Mouse (Mus musculus) midbrain, postnatal 0 days (tissue): ENCODE measurements at regions not wholly inside any gene's neighbourhood (a gene's known extent, or its start where the extent isn't known, plus 50 kb on each side); places are given as distances from the start of the nearest gene placed in this dataset.

Experiments used
- ATAC-seq: fragments of 200-750 bp; cut with Nextera tagmentation; 2 replicates; pipeline ENCODE4 v1.8.0; 2017; ENCODE audit warnings: moderate number of reproducible peaks, mild to moderate bottlenecking, moderate TSS enrichment, moderate library complexity; ENCODE audit not compliant: low FRiP score
- DNase-seq: peaks from one replicate; pipeline ENCODE4 v3.0.0-alpha.2; 2015; ENCODE audit warnings: low spot score
- H3K27ac ChIP-seq: fragments of 300-500 bp; sonication (generic); 2 replicates; pipeline ENCODE4 v1.5.1; 2014; ENCODE audit warnings: low read depth, mild to moderate bottlenecking, low read length, mixed read lengths
- H3K27me3 ChIP-seq: fragments of 300-500 bp; sonication (generic); 2 replicates; pipeline ENCODE4 v1.6.1; 2014; ENCODE audit warnings: low read length, control low read depth, mixed read lengths; ENCODE audit not compliant: insufficient read depth
- H3K36me3 ChIP-seq: fragments of 300-500 bp; sonication (generic); 2 replicates; pipeline ENCODE4 v1.6.1; 2014; ENCODE audit warnings: low read length, control low read depth, mixed read lengths; ENCODE audit not compliant: insufficient read depth
- H3K4me1 ChIP-seq: fragments of 300-500 bp; sonication (generic); 2 replicates; pipeline ENCODE4 v1.6.1; 2014; ENCODE audit warnings: mild to moderate bottlenecking, control low read depth, antibody characterized with exemption, low read length, mixed read lengths; ENCODE audit not compliant: insufficient read depth
- H3K4me2 ChIP-seq: fragments of 300-500 bp; sonication (generic); 2 replicates; pipeline ENCODE4 v1.6.1; 2014; ENCODE audit warnings: low read depth, mild to moderate bottlenecking, low read length, mixed read lengths; ENCODE audit not compliant: poor library complexity, severe bottlenecking
- H3K4me3 ChIP-seq: fragments of 300-500 bp; sonication (generic); 2 replicates; pipeline ENCODE4 v1.5.1; 2014; ENCODE audit warnings: low read depth, mild to moderate bottlenecking, low read length, moderate library complexity
- H3K9ac ChIP-seq: fragments of 300-500 bp; sonication (generic); replicated peaks from 2 replicates; pipeline ENCODE4 v1.6.1; 2014; ENCODE audit warnings: mild to moderate bottlenecking, low read length, moderate library complexity, mixed read lengths; ENCODE audit not compliant: poor library complexity, severe bottlenecking
- H3K9me3 ChIP-seq: fragments of 300-500 bp; sonication (generic); 2 replicates; pipeline ENCODE4 v1.6.1; 2016; ENCODE audit warnings: low read length, control low read depth
- CTCF ChIP-seq: IDR thresholded peaks from 2 replicates; pipeline ENCODE4 v1.5.1; 2016; ENCODE audit warnings: antibody characterized with exemption, mild to moderate bottlenecking
- WGBS: fragments of 180-500 bp; shearing (Covaris S2); extraction: QIAGEN DNeasy Blood & Tissue Kit; methylation state at CpG from one replicate; pipeline ENCODE4 v1.1.7; 2014; 5-methylcytosine and 5-hydroxymethylcytosine counted together

DNA sequence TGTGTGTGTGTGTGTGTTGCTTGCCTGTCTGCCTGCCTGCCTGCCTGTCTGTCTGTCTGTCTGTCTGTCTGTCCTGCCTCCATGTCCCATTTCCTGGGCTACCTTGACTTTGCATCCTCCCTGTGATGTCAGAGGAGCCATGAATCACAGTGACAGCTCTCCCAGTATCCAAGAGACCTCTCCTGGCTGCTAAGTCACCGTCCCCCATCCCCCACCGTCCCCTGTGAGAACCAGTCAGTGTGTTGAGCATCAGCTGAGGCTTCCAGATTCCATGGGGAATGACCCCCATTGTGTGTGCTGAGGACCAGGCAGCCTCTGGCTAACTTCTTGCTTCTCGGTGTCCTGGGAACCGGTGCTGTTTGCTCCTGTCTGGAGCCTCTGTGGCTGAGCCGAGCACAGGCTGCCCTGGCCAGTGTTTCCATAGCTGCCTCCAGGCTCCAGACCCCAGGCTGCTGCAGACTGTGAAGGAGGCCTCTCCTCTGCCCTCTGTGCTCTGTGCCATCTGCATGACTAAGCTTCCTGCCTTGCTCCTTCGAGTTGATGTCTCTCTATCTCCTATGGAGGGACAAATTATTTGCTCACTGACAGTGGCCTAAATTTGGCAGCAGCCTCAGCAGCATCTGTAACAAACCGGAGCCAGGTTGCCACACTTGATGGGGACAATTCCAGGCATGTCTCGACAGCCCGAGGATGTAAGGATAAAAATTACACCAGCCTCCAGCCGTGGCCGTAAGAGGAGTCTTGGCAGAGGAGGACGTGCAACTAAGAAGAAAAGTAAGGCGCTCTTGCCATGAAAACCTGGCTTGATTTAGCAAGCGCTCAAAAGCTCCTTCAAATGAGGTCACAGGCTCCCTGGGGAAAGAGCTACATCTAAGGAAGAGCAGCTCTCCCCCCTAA lies 230.7 kb downstream of the Prex1 start:
- ATAC-seq (peak; percentile 58; the same call in 1 of the 2 replicates), DNase-seq (peak; percentile 69)
- TF ChIP-seq CTCF, result no peak
- Histone ChIP-seq H3K27ac (peak overlapping the region; percentile 62), H3K4me1 (peaks cover 12% of the 10 kb centered on the region; the same call in 1 of the 2 replicates), H3K4me2 (no peak overlapping the region), H3K36me3 (no peaks in the 10 kb centered on the region), H3K9me3 (no peaks in the 10 kb centered on the region), H3K4me3 (no peak overlapping the region), H3K27me3 (no peaks in the 10 kb centered on the region), H3K9ac (no peak overlapping the region)
- 31% methylated on average over 14 of the region's 14 CpGs for WGBS

DNA sequence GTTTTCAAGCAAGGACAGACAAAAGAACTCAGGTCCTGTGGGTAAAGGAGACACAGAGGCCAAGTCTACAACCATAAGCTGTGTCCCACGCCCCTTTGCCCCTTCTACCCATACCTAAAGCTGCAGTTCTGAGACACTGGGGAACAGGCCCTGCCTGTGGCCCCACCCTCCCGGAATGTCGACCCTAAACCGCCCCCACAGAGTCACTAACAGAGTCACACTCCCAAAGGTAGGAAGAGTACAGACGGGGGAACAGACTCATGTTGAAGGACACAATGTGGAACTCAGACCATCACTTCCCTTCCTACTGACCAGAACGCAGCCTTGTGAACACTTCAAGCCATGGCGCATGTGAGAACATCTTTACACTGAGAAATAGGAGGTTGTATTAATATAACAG lies 231.9 kb downstream of the Prex1 start:
- H3K4me1 ChIP-seq, result peaks cover 3% of the 10 kb centered on the region; the same call in 1 of the 2 replicates
- no peaks in the 10 kb centered on the region for H3K9me3 ChIP-seq
- H3K36me3 ChIP-seq, result no peaks in the 10 kb centered on the region
- no peak overlapping the region for H3K27ac ChIP-seq
- DNase-seq (no peak), ATAC-seq (no peak)
- H3K9ac ChIP-seq, result no peak overlapping the region
- no peak overlapping the region for H3K4me3 ChIP-seq
- H3K27me3 ChIP-seq, result no peaks in the 10 kb centered on the region
- WGBS, result 94% methylated on average over 7 of the region's 7 CpGs
- H3K4me2 ChIP-seq, result no peak overlapping the region
- TF ChIP-seq CTCF, result no peak

DNA sequence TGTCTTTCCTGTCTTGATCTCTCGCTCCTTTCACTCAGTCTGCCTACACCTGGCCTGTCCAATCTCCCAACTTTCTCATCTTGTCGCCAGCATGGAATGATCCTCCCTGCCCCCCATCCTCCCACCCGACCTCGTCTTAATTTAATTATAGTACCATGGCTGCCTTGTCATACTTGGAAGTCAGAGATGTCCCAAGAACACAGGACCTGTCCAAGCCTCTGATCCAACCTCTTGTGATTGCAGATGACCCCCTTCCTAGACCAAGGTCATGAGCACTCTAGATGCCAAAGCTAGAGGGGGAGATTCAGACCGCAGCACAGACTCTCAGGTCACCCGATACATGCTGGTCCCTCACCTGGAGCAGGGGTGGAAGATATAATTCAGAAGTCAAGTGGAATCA lies 232.3 kb downstream of the Prex1 start:
- no peak overlapping the region for H3K4me3 ChIP-seq
- no peak overlapping the region for H3K4me2 ChIP-seq
- H3K4me1 ChIP-seq, result peaks cover 3% of the 10 kb centered on the region; the same call in 1 of the 2 replicates
- 93% methylated on average over 6 of the region's 6 CpGs for WGBS
- no peaks in the 10 kb centered on the region for H3K27me3 ChIP-seq
- ATAC-seq, result no peak
- H3K36me3 ChIP-seq, result no peaks in the 10 kb centered on the region
- H3K27ac ChIP-seq, result no peak overlapping the region
- no peak for DNase-seq
- no peak for TF ChIP-seq CTCF
- H3K9me3 ChIP-seq, result no peaks in the 10 kb centered on the region
- H3K9ac ChIP-seq, result no peak overlapping the region

DNA sequence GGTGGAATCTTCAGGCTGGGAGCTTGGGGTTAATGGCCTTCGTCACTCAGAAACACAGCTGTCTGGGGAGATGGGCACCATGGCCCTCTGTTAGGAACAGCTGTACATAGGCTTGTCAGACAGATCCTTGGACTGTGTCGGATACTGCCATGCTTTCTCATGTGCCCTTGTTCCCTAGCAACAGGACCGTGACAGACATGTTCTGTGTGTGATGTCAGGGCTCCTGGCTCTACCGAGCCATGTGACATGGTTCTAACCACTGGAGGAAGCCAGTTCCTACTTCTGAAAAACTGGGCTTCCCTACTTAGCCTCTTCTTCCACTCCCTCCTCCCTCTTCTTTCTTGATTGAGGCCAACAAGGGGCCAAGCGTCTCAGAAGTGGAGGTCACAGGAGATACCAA lies 232.7 kb downstream of the Prex1 start:
- no peak for TF ChIP-seq CTCF
- no peak overlapping the region for H3K4me3 ChIP-seq
- DNase-seq (no peak), ATAC-seq (peak; percentile 62; the same call in 1 of the 2 replicates)
- no peaks in the 10 kb centered on the region for H3K27me3 ChIP-seq
- no peaks in the 10 kb centered on the region for H3K36me3 ChIP-seq
- H3K9me3 ChIP-seq, result no peaks in the 10 kb centered on the region
- 62% methylated on average over 5 of the region's 5 CpGs for WGBS
- no peak overlapping the region for H3K4me2 ChIP-seq
- no peak overlapping the region for H3K27ac ChIP-seq
- H3K4me1 ChIP-seq, result peaks cover 3% of the 10 kb centered on the region; the same call in 1 of the 2 replicates
- no peak overlapping the region for H3K9ac ChIP-seq

DNA sequence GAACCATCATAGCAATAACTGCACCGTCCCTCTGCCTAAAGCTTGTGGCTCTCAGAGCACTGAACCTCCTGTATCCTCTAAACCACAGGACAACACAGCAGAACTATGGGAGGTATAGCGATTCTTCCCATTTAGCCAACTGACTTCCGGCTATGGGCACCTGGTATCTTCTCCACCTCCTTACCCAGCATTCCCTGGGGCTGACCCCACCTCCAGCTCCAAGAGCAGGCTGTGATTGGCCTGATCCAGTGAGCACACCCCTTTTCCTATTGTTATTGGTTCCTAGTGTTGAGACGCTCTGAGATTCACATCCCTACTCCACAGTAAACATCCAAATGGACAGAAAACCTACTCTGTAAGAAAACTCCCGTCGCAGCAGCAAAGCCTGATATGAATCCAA lies 236.7 kb downstream of the Prex1 start:
- peaks cover 3% of the 10 kb centered on the region; the same call in 1 of the 2 replicates for H3K4me1 ChIP-seq
- no peak overlapping the region for H3K27ac ChIP-seq
- H3K36me3 ChIP-seq, result no peaks in the 10 kb centered on the region
- no peak for TF ChIP-seq CTCF
- WGBS, result 88% methylated on average over 6 of the region's 6 CpGs
- no peaks in the 10 kb centered on the region for H3K9me3 ChIP-seq
- H3K4me2 ChIP-seq, result no peak overlapping the region
- H3K27me3 ChIP-seq, result no peaks in the 10 kb centered on the region
- ATAC-seq (no peak), DNase-seq (no peak)
- H3K4me3 ChIP-seq, result no peak overlapping the region
- H3K9ac ChIP-seq, result no peak overlapping the region

DNA sequence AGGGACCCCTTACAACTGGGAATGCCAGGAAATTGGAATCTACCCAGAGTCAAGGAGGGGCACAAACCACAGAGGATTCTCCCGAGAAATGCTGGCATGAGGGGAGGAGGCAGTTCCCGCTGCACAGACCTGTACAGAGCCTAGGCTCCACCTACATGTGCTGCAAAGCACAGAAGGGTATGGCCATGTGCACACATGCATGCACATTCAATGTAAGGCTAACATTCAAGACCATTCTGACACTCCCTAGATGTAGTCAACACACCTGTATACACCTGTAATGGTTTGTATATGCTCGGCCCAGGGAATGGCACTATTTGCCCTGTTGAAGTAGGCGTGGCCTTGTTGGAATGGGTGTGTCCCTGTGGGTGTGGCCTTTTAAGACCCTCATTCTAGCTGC lies 238.0 kb downstream of the Prex1 start:
- TF ChIP-seq CTCF, result no peak
- Histone ChIP-seq H3K36me3 (no peaks in the 10 kb centered on the region), H3K4me2 (no peak overlapping the region), H3K9me3 (no peaks in the 10 kb centered on the region), H3K4me1 (peaks cover 9% of the 10 kb centered on the region; the same call in 1 of the 2 replicates), H3K27me3 (no peaks in the 10 kb centered on the region), H3K9ac (no peak overlapping the region), H3K27ac (no peak overlapping the region), H3K4me3 (no peak overlapping the region)
- 79% methylated on average over 4 of the region's 4 CpGs for WGBS
- DNase-seq, result no peak
- no peak for ATAC-seq
